Mouse (Mus musculus) brain, adult 2 months (tissue): Measurements from ENCODE around the gene D17H6S53E.

Experiments
- DNase-seq: peaks from one replicate; pipeline ENCODE4 v3.0.0; 2011; ENCODE audit warnings: low read depth, low spot score

Gene D17H6S53E

DNA sequence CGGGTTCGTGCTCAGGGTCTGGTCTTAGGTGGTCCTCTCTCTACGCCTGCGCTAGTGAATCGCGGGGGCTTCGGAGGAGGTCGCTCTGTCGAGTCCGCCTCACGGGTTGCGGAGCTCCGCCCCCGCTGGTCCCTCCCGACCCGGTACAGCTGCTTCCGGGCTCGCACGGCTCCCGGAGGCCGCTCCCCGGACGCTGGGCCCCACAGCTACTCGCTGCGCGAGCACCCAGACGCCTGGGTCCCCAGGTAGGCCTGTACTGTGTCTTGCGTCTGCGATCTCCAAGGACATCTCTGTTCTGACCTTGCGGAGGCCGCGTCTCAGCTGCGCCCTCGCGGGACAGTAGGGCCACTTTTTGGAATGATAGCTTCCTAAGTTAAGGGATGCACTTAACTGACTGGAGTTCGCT, at the start of gene D17H6S53E:
Gene D17H6S53E, plus strand, starts transcription at position 168 of the 406 bp plus-strand sequence.
- peak; percentile 84 for DNase-seq

DNA sequence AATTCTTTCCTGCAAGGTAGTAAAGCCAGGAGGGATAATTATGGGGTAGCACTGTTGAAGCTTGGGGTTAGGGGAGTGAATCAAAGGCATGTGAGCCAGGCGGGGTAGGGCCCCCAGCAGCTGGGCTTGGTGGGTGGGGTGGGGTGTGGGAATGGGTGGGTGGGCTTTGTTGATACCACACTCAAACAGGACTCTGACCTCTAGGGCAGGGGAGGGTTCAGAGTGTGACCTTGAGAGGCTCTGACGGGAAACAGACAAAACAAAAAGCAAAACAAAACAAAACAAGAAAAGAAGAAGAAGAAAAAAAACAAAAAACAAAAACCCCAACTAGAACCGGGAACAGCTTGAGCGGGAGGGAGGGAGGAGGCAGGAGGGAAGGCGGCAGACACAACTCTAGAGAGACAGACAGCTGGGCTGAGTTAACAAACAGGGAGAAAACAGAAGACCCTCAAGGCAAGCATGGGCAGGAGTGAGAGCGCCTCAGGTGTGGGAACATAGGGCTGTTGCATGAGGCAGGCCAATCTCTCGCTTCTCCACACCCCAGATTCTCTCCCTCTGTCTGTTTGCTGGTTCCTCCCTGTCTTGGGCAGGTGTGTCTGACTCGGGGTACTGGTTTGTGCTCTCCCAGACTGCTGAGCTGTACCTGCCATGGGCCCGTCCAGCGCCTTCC, 49.5 kb upstream of the D17H6S53E start, which contains the start of gene Ly6g6e:
Gene Ly6g6e, plus strand, starts transcription at position 396 of the 670 bp plus-strand sequence.
- no peak for DNase-seq

DNA sequence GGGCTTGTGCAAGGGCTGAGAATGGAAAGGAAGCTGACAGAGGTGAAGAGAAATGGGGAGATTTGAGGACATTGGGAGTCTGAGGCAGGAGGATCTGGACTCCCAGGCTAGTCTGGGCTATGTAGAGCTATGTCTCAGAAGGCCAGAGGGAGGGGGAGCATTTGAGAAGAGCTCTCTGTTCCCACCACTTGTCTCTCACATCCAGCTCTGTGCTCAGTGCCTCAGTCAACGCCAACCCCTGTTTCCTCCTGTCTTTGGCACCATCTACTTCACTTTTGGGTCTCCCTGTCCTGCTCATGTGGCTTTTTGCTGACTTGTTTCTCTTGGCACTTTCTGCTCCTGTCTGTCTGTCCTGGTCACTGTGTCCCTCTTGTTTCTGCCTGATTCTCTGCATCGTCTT, 48.9 kb upstream of the D17H6S53E start:
- peak; percentile 69 for DNase-seq

DNA sequence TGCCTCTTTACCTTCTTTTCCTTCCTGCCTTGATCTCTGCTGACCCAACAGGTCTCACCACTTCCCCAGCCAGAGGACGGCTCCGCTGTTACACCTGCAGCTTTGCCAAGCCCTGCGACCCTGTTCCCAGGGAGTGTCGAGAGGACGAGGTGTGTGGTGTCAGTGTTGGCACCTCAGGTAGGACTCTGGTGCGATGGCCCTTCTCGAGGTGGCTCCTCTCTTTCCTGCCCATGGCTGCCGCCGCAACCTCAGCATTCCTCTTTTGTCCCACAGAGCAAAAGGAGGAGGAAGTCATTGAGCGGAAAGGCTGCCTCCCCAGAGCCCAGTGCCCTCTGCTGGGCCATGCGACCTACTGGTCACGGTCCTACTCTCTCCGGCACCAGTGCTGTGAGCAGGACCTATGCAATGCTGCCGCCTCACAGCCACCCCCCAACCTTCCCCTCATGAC, 48.4 kb upstream of the D17H6S53E start, which contains the start of gene Ly6g6d:
Gene Ly6g6d, minus strand, starts transcription at position 280 of the 448 bp plus-strand sequence.
- peak; percentile 71 for DNase-seq

DNA sequence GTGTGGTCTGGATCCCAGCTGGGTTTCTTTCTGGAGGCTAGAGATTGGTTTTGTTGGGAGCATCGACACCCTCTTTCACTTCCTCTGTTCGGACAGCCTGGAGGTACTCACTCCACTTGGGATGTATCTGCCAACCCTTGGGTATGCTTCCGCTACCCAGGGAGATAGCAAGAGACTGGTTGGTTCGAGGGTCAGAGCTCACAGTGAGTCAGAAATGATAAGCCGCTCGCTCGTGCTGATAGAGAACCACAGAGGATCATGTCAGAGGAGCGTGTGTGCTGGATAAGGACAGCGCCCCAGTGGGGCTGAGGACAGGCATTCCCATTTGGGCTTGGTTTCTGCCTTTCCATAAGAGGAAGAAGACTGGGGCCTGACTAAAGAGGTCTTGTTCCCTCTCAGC, 46.4 kb upstream of the D17H6S53E start:
- no peak for DNase-seq

DNA sequence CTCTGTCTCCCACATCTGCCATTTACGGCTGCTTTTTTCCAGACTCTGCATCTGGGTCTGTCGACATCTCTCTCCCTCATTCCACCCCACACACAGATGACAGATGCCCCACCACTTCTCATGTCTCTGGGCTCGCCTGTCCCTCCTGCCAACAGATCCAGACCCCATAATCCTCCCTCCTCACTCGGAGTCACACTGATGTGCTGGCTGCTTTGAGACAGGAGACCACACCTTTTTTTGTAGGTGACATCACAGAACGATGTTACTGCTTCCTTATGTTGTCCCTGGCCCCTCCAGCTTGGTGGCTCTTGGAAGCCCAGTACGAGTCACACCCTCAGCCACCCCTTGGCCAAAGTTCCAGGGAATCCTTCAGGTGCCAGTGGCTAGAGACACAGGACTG, 45.9 kb upstream of the D17H6S53E start:
- no peak for DNase-seq

DNA sequence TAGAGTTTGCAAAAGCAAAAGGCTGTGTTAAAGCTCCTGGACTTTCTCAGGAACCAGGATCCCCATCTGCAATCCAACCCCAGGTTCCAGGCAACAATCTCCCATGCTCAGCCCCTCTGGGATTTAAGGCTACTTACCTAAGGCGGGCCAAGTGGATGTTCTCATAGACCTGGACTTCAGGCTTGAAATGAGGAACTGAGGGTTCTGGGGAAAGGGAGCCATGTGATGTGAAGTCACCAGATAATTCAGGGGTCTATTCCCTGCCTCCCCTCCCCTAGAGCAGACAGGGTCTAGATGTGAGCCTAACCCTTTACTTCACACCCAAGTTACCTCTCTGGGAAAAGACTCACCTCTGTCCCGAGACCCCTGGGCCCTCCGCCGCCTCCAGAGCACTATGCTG, 45.5 kb upstream of the D17H6S53E start:
- no peak for DNase-seq

DNA sequence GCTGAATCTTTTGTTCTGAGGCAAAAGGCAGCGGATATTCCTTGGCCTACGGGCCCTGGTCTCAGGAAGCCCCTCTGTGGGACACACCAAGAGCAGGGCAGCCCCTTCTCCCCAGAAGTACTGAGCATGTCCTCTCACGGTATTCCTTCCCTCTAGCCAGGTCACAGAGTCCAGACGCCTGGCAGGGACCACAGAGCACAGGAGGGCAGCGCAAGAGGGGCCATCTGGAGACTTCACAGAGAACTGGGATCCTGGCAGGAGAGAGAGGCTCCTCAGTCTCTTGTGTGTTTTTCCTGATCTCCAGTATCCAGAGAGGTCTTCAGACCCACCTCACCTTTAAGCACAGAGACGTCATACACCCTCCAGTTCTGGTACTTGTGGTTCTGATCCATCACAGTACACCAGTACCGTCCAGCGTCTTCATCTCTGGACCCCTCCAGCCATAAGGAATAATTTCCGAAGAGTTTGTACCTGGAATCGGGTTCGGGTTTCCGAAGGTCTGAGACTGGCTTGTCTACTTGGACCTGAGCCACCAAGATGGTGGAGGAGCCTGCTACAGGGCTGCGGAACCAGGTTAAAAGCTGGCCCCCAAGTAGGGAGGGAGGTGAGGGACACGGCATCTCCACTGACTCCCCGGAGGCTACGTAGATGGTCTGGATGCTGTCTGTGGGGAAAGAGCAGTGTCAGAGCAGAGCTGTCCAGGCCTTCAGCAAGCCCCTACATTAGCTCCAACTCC, 43.2 kb upstream of the D17H6S53E start:
- DNase-seq: peak; percentile 88

DNA sequence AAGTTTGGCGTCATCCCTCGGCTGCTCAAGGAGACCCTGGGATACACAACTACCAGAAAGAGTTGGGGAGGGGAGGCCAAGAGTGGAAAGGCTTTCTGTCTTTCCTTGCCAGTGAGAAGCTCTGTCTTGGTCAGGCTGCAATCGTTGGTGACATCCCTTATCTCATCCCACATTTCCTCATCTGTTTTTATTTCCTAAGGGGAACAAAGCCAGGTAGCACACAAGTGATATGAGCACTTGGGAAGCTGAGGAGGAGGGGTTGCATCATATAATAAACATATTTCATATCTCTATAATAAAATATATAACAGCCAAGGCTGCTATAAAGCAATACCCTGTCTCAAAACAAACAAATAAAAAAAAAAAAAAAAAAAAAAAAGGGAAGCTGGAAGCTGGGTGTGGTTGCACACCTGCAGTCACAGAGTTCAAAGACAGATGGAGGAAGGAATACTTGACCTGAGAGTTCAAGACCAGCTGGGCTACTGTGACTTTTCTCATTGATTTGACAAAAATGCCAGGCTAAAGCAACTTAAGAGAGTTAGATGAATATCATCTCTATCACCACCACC, 42.2 kb upstream of the D17H6S53E start:
- no peak for DNase-seq

DNA sequence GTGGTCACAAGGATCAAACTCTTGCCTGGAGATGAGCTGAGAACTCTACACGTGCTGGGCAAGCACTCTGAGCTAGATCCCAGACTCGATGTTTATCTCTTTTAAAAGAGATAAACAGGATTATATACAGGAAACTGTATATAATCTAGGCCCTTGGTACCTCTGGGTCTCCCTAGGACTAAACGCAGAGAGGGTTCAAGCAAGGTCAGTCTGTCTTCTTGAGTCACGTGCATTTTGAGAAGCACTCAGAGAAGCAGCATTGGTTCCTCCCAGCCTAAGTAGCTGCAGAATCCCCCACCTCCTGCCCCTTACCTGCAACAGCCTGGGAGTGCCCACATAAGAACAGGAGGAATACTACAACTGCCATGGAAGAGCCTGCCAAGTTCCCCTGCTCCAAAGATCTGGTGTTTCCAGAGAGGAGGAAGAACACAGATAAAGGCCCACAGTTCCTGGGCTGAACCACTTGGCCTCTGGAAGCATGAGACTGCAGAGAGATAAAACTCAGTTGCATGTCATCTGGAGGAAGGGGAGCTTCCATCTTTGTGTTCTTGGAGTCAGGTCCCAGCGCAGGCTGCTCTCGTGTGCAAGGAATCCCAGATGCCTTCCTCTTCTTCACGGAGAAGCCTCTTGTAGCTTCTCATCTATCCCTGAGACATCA, 40.8 kb upstream of the D17H6S53E start, which contains the start of gene Ly6g6f:
Gene Ly6g6f, minus strand, starts transcription at position 403 of the 658 bp plus-strand sequence.
- no peak for DNase-seq

DNA sequence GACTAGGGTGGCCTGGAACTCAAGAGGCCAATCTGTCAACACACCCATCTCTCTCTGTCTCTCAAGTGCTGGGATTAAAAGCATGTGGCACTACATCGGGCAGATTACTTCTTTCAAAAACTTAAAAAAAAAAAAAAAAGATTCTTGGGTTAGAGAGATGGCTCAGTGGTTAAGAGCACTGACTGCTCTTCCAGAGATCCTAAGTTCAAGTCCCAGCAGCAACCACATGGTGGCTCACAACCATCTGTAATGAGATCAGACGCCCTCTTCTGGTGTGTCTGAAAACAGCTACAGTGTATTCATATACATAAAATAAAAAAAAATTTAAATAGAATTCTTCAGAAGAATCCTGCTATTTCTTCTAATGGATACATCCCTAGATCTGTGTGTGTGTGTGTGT, 38.0 kb upstream of the D17H6S53E start:
- DNase-seq: no peak

DNA sequence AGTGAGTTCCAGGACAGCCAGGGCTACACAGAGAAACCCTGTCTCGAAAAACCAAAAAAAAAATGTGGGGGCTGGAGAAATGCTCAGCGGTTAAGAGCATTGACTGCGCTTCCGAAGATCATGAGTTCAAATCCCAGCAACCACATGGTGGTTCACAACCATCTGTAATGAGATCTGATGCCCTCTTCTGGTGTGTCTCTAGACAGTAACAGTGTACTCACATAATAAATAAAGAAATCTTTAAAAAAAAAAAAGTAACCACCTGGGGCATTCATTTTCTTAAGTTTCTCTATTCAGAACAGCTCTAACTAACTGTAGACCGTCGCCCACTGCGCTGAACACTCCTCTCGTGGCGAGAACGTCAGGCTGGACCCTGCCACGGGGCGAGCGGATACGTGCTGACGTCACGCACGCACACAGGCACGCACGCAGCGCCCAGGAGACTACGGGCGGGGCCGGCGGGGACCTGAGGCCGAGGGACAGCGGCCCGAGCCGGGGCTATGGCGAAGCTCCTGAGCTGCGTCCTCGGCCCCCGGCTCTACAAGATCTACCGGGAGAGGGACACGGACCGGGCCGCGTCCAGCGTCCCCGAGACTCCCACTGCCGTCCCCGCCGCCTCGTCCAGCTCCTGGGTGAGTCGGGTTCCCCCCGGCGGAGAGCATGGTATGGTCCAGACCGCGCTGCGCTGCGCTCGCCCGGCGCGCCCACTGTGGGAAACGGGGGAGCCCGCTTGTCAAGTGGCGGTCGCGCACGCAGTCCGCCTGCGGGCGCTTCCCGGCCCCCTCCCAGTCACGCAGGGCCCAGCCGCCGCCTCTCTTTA, 37.1 kb upstream of the D17H6S53E start, which contains the start of gene Abhd16a:
Gene Abhd16a, plus strand, starts transcription at position 439 of the 820 bp plus-strand sequence.
- DNase-seq: peak; percentile 98

DNA sequence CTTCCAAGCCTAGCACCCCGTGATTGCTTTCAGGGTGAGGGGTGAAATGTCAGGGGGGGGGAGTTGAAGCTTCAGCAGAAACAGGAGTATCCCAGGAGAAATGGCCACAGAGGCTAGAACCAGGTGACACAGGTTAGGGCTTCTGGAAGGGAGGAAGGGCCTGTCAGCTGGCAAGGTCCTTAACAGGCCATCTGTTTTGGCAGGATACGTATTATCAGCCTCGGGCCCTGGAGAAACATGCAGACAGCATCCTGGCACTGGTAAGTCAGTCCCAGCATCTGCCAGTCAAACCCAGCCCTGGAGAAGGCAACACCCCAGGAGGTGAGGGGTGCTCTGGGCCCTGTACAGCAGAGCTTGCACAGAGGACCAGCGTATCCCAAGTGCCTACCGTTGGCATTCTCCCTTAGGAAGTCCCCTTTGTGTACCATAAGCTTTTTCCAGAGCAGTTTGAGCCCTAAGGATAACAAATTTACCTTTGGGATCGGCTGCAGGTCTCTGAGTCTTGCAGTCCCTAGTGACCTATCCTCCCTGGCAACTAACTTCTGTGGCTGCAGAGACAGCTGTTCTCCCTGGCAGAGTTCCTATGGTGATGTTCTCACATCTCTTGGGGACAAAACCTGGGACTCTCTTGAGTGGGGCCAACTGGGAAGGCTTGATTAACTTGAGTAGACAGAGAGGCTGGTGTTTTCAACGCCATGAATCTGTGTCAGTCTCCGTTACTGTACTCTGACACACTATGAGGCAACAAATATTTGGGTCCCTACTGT, 35.8 kb upstream of the D17H6S53E start:
- peak; percentile 97 for DNase-seq

DNA sequence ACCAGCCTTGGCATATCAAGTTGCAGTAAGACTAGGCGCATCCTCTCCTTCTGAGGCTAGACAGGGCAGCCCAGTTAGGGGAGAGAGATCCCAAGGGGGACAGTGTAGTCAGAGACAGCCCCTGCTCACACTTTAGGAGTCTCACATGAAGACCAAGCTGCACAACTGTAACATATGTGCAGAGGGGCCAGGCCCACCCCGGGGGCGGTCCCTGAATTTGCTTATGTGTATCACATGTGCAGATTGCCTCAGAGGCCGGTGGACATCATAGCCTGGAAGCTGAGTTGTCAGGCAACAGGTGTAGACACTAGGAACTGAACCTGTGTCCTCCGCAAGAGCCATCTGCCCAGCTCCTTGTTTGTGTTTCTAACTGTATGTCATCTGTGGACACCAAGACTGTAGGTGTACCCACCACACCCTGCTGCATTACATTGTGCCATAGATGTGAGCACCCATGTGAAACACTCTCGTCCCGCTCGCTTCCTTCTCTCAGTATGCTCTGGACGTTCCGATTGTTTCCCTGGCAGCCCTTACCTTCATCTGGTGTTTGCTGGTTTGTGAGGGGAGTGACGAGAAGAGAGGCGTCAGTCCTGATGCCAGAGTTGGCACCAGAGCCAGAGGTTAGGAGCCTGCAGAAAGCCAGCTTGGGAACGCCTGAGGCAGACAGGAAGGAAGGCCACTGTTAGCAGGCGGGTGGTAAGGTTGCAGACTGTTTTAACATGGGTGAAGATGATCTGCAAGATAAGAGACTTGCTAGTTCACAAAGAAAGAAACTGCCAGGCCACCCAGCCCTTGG, 33.6 kb upstream of the D17H6S53E start:
- DNase-seq: no peak

DNA sequence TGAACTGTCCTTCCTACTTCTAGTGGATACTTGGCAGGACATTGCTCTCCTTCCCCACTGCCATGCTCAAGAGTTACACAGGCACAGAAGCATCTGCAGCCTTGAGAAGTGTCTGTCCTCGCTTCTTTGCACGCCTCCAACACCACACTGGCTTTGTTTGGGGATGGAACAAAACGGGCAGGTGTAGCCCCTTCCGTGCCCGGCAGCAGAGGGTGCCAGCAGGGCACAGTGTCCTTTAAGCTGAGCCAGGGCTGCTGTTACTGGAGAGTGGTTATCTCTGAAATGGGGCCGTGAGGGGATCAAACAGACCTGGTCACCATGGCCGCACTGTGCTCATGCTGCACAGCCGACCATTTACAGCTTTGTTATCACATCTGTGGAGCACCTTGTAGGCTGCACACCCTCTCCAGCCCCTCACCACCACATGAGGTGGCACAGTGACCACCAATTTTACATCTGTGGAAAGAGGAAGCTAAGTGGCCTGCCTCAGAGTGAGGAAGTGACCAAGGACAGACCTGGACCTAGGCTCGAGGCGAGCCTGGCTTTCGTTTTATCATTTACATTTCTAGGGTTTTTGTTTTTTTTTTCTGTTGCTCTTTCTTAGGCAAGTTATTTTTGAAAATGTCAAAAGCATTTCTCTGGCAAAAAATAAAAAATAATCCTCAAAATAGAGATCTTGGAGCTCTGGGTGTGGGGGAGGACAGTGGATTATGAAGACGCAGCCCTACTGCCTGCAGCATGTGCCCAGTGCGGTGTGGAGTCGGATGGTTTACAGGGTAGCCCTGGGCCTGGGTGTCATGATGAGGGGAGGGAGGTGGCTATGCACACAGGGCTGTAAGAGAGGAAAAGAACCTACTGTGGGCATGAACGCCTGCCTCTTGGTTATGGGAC, 31.5 kb upstream of the D17H6S53E start:
- DNase-seq: peak; percentile 52

DNA sequence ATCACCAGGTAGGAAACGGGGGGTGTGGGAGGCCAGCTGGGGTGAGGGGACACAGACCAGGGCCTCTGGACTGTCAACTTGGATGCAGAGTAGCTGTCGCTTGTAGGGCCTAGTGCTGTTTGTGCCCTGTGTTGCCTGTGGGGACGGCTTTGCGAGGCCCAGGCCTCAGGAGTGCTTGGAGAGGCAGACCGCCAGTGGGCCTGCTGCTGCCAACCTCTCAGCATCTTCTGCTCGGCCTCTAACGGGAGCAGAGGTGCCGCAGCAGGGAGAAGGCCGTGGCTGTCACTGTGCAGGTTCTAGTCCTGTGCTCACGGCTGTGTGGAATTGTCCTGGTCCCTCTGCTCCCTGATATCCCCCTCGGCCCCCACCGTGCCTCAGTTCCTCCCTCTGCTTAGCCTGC, 29.6 kb upstream of the D17H6S53E start:
- no peak for DNase-seq

DNA sequence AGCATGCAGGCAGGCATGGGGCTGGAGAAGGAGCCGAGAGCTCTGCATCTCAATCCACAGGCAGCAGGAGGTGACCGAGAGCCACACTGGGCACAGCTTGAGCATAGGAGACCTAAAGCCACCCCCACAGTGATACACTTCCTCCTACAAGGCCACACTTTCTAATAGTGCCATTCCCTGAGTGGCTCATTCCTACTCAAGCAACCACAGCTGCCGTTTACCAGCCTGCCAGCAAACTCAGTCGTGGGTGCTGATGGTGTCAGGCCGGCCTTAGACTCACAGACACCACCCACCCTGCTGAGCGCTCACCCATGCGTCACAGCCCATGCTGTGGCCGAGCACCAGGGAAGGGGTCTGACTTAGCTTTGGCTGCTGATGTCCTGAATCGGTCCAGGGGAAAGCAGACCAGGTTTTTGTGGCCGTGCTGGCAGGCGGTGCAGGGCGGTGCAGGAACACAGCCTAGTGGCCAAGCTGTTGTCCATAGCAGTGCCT, 29.0 kb upstream of the D17H6S53E start:
- peak; percentile 82 for DNase-seq

DNA sequence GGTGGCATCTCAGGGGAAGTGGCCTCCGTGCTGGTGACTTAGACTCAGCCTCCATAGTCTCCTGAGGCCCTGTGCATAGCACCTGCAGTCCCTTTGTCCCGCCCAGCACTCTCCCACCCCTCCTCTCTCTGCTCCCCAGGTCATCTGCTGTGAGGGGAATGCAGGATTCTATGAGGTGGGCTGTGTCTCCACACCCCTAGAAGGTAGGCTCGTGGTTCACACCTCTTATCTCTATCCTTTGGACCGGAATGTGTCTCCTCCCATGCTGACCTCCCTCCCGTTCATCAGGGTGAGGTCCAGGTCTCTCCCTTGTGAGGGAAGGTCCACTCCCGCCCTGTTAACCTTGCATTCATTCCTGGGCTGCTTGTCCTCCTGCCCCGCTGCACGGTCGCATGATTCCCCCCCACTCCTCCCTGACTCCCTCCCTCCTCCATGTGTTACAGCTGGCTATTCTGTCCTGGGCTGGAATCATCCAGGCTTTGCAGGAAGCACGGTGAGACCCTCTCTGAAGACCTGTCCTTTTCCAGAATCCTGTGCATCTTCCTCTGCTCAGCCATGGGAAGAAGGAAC, 25.9 kb upstream of the D17H6S53E start:
- no peak for DNase-seq
